Mouse (Mus musculus) forebrain, embryonic 15.5 days (tissue): Measurements from ENCODE around the gene Poln. TPM values are rescaled to one million over a fixed set of nuclear protein-coding genes. Genes with fewer than 3 reads are reported as not detected.

ENCODE experiments used
- polyA plus RNA-seq: library from polyadenylated mRNA; unstranded; fragments of >200 nt; fragmentation: Nextera tagmentation; extraction: Ambion mirVana; gene quantifications from 2 replicates; pipeline ENCODE4 v1.2.1, GENCODE M21; 2015

Poln gene
- polyA plus RNA-seq, 1 experiment from 2014 or later, result 0.34 TPM

Other genes starting within 250 kb of the Poln start
- 43.5 and 46.9 TPM in 2 replicates for gene Nelfa, start 233.0 kb downstream of the Poln start, polyA plus RNA-seq
- gene Gm1673, start 186.0 kb downstream of the Poln start, polyA plus RNA-seq, result 544 and 580 TPM in 2 replicates
- gene Nat8l, start 173.5 kb downstream of the Poln start, polyA plus RNA-seq, result 4.0 and 4.8 TPM in 2 replicates
- 19.1 and 20.9 TPM in 2 replicates for gene Haus3, start 79 bp upstream of the Poln start, polyA plus RNA-seq
- 40.5 and 44.5 TPM in 2 replicates for gene Mxd4, start 18.3 kb upstream of the Poln start, polyA plus RNA-seq
- gene Zfyve28, start 119.0 kb upstream of the Poln start, polyA plus RNA-seq, result 4.7 and 5.3 TPM in 2 replicates
- 0.09 TPM in 1 of 2 replicates, not detected in the other for gene Cfap99, start 119.2 kb upstream of the Poln start, polyA plus RNA-seq
- gene Rnf4, start 166.8 kb upstream of the Poln start, polyA plus RNA-seq, result 139 and 143 TPM in 2 replicates
- gene Fam193a, start 200.5 kb upstream of the Poln start, polyA plus RNA-seq, result 16.7 and 17.9 TPM in 2 replicates